Mouse (Mus musculus): ENCODE measurements at regions not wholly inside any gene's neighbourhood (a gene's known extent, or its start where the extent isn't known, plus 50 kb on each side); places are given as distances from the start of the nearest gene placed in this dataset.
"Not testable (repeated sequence)": the region's sequence is repeated elsewhere in the genome, so short reads cannot be mapped to it uniquely, and the experiment has no call there.

GRCm38 (mm10) chr3:152040751-152041150, 125.3 kb downstream of the Gipc2 start:
- intact Hi-C loops (cut with DNase I), result no loop called here
- DNase-seq, result no peak

GRCm38 (mm10) chr3:152036819-152037218, 129.2 kb downstream of the Gipc2 start:
- DNase-seq; intact Hi-C loops (cut with DNase I): not testable (repeated sequence)

- intact Hi-C loops (cut with DNase I), result no loop called here
- DNase-seq, result no peak
These were observed 130.6 kb downstream of the Gipc2 start for GRCm38 (mm10) chr3:152035416-152035815.

- DNase-seq, result no peak
- intact Hi-C loops (cut with DNase I), result no loop called here
These were observed 131.3 kb downstream of the Gipc2 start for GRCm38 (mm10) chr3:152034686-152035085.

GRCm38 (mm10) chr3:152034221-152034620, 131.8 kb downstream of the Gipc2 start:
- no peak for DNase-seq
- intact Hi-C loops (cut with DNase I), result no loop called here

GRCm38 (mm10) chr3:152032663-152033318, 133.2 kb downstream of the Gipc2 start:
- no peak for DNase-seq
- intact Hi-C loops (cut with DNase I), result no loop called here

GRCm38 (mm10) chr3:152028695-152029094, 137.3 kb downstream of the Gipc2 start:
- no peak for DNase-seq
- intact Hi-C loops (cut with DNase I), result no loop called here

GRCm38 (mm10) chr3:152026034-152026433, 140.0 kb downstream of the Gipc2 start:
- DNase-seq, result no peak
- intact Hi-C loops (cut with DNase I), result no loop called here

- DNase-seq, result no peak
- intact Hi-C loops (cut with DNase I), result no loop called here
These were observed 140.9 kb downstream of the Gipc2 start for GRCm38 (mm10) chr3:152025122-152025521.

- DNase-seq, result no peak
- intact Hi-C loops (cut with DNase I), result no loop called here
These were observed 159.3 kb downstream of the Gipc2 start for GRCm38 (mm10) chr3:152006747-152007146.

- intact Hi-C loops (cut with DNase I), result no loop called here
- no peak for DNase-seq
These were observed 160.5 kb downstream of the Gipc2 start for GRCm38 (mm10) chr3:152005366-152006025.

GRCm38 (mm10) chr3:152004411-152004955, 161.5 kb downstream of the Gipc2 start:
- DNase-seq, result peak in 1 of 2 experiments; percentile 9
- intact Hi-C loops (cut with DNase I), result no loop called here

- DNase-seq, result no peak
- intact Hi-C loops (cut with DNase I), result no loop called here
These were observed 160.2 kb upstream of the Ptgfr start for GRCm38 (mm10) chr3:151997534-151998107.

- intact Hi-C loops (cut with DNase I), result no loop called here
- no peak for DNase-seq
These were observed 159.7 kb upstream of the Ptgfr start for GRCm38 (mm10) chr3:151997111-151997510.

- DNase-seq, result no peak
- intact Hi-C loops (cut with DNase I), result no loop called here
These were observed 150.8 kb upstream of the Ptgfr start for GRCm38 (mm10) chr3:151988221-151988620.

- DNase-seq, result peak in 1 of 2 experiments; percentile 10
- intact Hi-C loops (cut with DNase I), result no loop called here
These were observed 140.7 kb upstream of the Ptgfr start for GRCm38 (mm10) chr3:151978136-151978535.

GRCm38 (mm10) chr3:151977651-151978050, 140.2 kb upstream of the Ptgfr start:
- intact Hi-C loops (cut with DNase I), result no loop called here

GRCm38 (mm10) chr3:151949865-151950264, 112.4 kb upstream of the Ptgfr start:
- DNase-seq, result no peak
- intact Hi-C loops (cut with DNase I), result no loop called here

More at GRCm38 (mm10) chr3:151977651-151978050, 140.2 kb upstream of the Ptgfr start:
- DNase-seq, result no peak

- intact Hi-C loops (cut with DNase I), result no loop called here
- DNase-seq, result no peak
These were observed 110.7 kb upstream of the Ptgfr start for GRCm38 (mm10) chr3:151948015-151948645.

GRCm38 (mm10) chr3:151945916-151946315, 108.5 kb upstream of the Ptgfr start:
- intact Hi-C loops (cut with DNase I), result no loop called here
- no peak for DNase-seq

GRCm38 (mm10) chr3:151943542-151943941, 106.1 kb upstream of the Ptgfr start:
- intact Hi-C loops (cut with DNase I), result no loop called here
- DNase-seq, result no peak
